Mouse (Mus musculus) neural tube, embryonic 11.5 days (tissue): ENCODE results near the gene Ift81. TPM values are rescaled to one million over a fixed set of nuclear protein-coding genes. Genes with fewer than 3 reads are reported as not detected.

Source experiments
- ATAC-seq: fragments of 200-750 bp; cut with Nextera tagmentation; 2 replicates; pipeline ENCODE4 v1.8.0; 2017; ENCODE audit warnings: moderate number of reproducible peaks, mild to moderate bottlenecking, moderate TSS enrichment, moderate library complexity; ENCODE audit not compliant: insufficient read depth, low FRiP score, low TSS enrichment
- DNase-seq: peaks from one replicate; pipeline ENCODE4 v3.0.0-alpha.2; 2015; ENCODE audit warnings: low spot score
- H3K27ac ChIP-seq: fragments of 300-500 bp; sonication (generic); 2 replicates; pipeline ENCODE4 v1.5.1; 2014; ENCODE audit warnings: low read depth, mild to moderate bottlenecking, low read length
- H3K27me3 ChIP-seq: fragments of 300-500 bp; sonication (generic); 2 replicates; pipeline ENCODE4 v1.6.1; 2014; ENCODE audit warnings: mild to moderate bottlenecking, low read length, mixed read lengths; ENCODE audit not compliant: control insufficient read depth, insufficient read depth
- H3K36me3 ChIP-seq: fragments of 300-500 bp; sonication (generic); 2 replicates; pipeline ENCODE4 v1.6.1; 2014; ENCODE audit warnings: mild to moderate bottlenecking, low read length, moderate library complexity, mixed read lengths; ENCODE audit not compliant: control insufficient read depth, insufficient read depth
- H3K4me1 ChIP-seq: fragments of 300-500 bp; sonication (generic); 2 replicates; pipeline ENCODE4 v1.6.1; 2014; ENCODE audit warnings: low read length, mixed read lengths; ENCODE audit not compliant: control insufficient read depth, insufficient read depth
- H3K4me2 ChIP-seq: fragments of 300-500 bp; sonication (generic); 2 replicates; pipeline ENCODE4 v1.6.1; 2014; ENCODE audit warnings: low read depth, mild to moderate bottlenecking, moderate library complexity
- H3K4me3 ChIP-seq: fragments of 300-500 bp; sonication (generic); 2 replicates; pipeline ENCODE4 v1.5.1; 2014; ENCODE audit warnings: low read depth, low read length
- H3K9ac ChIP-seq: fragments of 300-500 bp; sonication (generic); 2 replicates; pipeline ENCODE4 v1.6.1; 2014; ENCODE audit warnings: mild to moderate bottlenecking, low read length
- H3K9me3 ChIP-seq: fragments of 300-500 bp; sonication (generic); 2 replicates; pipeline ENCODE4 v1.6.1; 2016; ENCODE audit warnings: low read length; ENCODE audit not compliant: control insufficient read depth
- WGBS: fragments of 180-500 bp; shearing (Covaris S2); extraction: QIAGEN DNeasy Blood & Tissue Kit; methylation state at CpG from one replicate; pipeline ENCODE4 v1.1.7; 2014; 5-methylcytosine and 5-hydroxymethylcytosine counted together
- polyA plus RNA-seq: library from polyadenylated mRNA; unstranded; fragments of >200 nt; fragmentation: Nextera tagmentation; extraction: Ambion mirVana; gene quantifications from 2 replicates; pipeline ENCODE4 v1.2.1, GENCODE M21; 2014

Ift81 gene
- polyA plus RNA-seq, 1 experiment from 2014 or later = 41.2 TPM

GRCm38 (mm10) chr5:122529316-122529715, 85.0 kb downstream of the Ift81 start:
- Histone ChIP-seq H3K4me3 (no peak overlapping the region), H3K27me3 (no peaks in the 10 kb centered on the region), H3K36me3 (no peaks in the 10 kb centered on the region), H3K9ac (no peak overlapping the region), H3K9me3 (no peaks in the 10 kb centered on the region), H3K27ac (no peak overlapping the region), H3K4me1 (no peaks in the 10 kb centered on the region), H3K4me2 (no peak overlapping the region)
- WGBS = 59% methylated on average over 3 of the region's 3 CpGs
- DNase-seq (no peak), ATAC-seq (no peak)

- no peaks in the 10 kb centered on the region for H3K9me3 ChIP-seq
- H3K27ac ChIP-seq = no peak overlapping the region
- no peak overlapping the region for H3K9ac ChIP-seq
- no peaks in the 10 kb centered on the region for H3K36me3 ChIP-seq
- H3K4me3 ChIP-seq = no peak overlapping the region
- DNase-seq = no peak
- 87% methylated on average over 3 of the region's 3 CpGs for WGBS
- ATAC-seq = no peak
- no peak overlapping the region for H3K4me2 ChIP-seq
- H3K4me1 ChIP-seq = no peaks in the 10 kb centered on the region
- no peaks in the 10 kb centered on the region for H3K27me3 ChIP-seq
Measured at GRCm38 (mm10) chr5:122528591-122528990, 85.7 kb downstream of the Ift81 start.

- ATAC-seq (no peak), DNase-seq (no peak)
- H3K4me3 ChIP-seq = no peak overlapping the region
- no peak overlapping the region for H3K4me2 ChIP-seq
- no peaks in the 10 kb centered on the region for H3K4me1 ChIP-seq
- WGBS = 62% methylated on average over 11 of the region's 11 CpGs
- no peak overlapping the region for H3K9ac ChIP-seq
- no peaks in the 10 kb centered on the region for H3K36me3 ChIP-seq
- no peak overlapping the region for H3K27ac ChIP-seq
- H3K9me3 ChIP-seq = no peaks in the 10 kb centered on the region
- no peaks in the 10 kb centered on the region for H3K27me3 ChIP-seq
Measured at GRCm38 (mm10) chr5:122527761-122528160, 86.6 kb downstream of the Ift81 start.

- H3K27me3 ChIP-seq = no peaks in the 10 kb centered on the region
- DNase-seq (no peak), ATAC-seq (no peak)
- H3K9me3 ChIP-seq = no peaks in the 10 kb centered on the region
- no peak overlapping the region for H3K9ac ChIP-seq
- no peak overlapping the region for H3K4me3 ChIP-seq
- no peaks in the 10 kb centered on the region for H3K4me1 ChIP-seq
- 68% methylated on average over 15 of the region's 15 CpGs for WGBS
- no peak overlapping the region for H3K27ac ChIP-seq
- no peaks in the 10 kb centered on the region for H3K36me3 ChIP-seq
- no peak overlapping the region for H3K4me2 ChIP-seq
Measured at GRCm38 (mm10) chr5:122526878-122527730, 87.2 kb downstream of the Ift81 start.

- Histone ChIP-seq H3K27ac (no peak overlapping the region), H3K27me3 (no peaks in the 10 kb centered on the region), H3K4me2 (no peak overlapping the region), H3K4me1 (no peaks in the 10 kb centered on the region), H3K9ac (no peak overlapping the region), H3K36me3 (no peaks in the 10 kb centered on the region), H3K9me3 (no peaks in the 10 kb centered on the region), H3K4me3 (no peak overlapping the region)
- ATAC-seq (no peak), DNase-seq (no peak)
- 96% methylated on average over 9 of the region's 9 CpGs for WGBS
Measured at GRCm38 (mm10) chr5:122526405-122526804, 87.9 kb downstream of the Ift81 start.

- Histone ChIP-seq H3K4me1 (no peaks in the 10 kb centered on the region), H3K27me3 (no peaks in the 10 kb centered on the region), H3K36me3 (no peaks in the 10 kb centered on the region), H3K4me3 (no peak overlapping the region), H3K9me3 (no peaks in the 10 kb centered on the region), H3K27ac (no peak overlapping the region), H3K9ac (no peak overlapping the region), H3K4me2 (no peak overlapping the region)
- ATAC-seq = no peak
- 85% methylated on average over 14 of the region's 14 CpGs for WGBS
- no peak for DNase-seq
Measured at GRCm38 (mm10) chr5:122525238-122525931, 88.9 kb downstream of the Ift81 start.

- H3K9me3 ChIP-seq = no peaks in the 10 kb centered on the region
- no peak overlapping the region for H3K27ac ChIP-seq
- no peaks in the 10 kb centered on the region for H3K27me3 ChIP-seq
- no peak overlapping the region for H3K4me3 ChIP-seq
- H3K4me1 ChIP-seq = no peaks in the 10 kb centered on the region
- no peaks in the 10 kb centered on the region for H3K36me3 ChIP-seq
- ATAC-seq (no peak), DNase-seq (no peak)
- WGBS = 84% methylated on average over 4 of the region's 4 CpGs
- no peak overlapping the region for H3K9ac ChIP-seq
- H3K4me2 ChIP-seq = no peak overlapping the region
Measured at GRCm38 (mm10) chr5:122524854-122525237, 89.5 kb downstream of the Ift81 start.

GRCm38 (mm10) chr5:122524244-122524643, 90.1 kb downstream of the Ift81 start:
- DNase-seq (no peak), ATAC-seq (no peak)
- no peak overlapping the region for H3K4me3 ChIP-seq
- H3K4me1 ChIP-seq = no peaks in the 10 kb centered on the region; the same call in 1 of the 2 replicates
- H3K4me2 ChIP-seq = no peak overlapping the region
- no peaks in the 10 kb centered on the region for H3K27me3 ChIP-seq
- no peaks in the 10 kb centered on the region for H3K9me3 ChIP-seq
- no peak overlapping the region for H3K9ac ChIP-seq
- no peak overlapping the region for H3K27ac ChIP-seq
- 78% methylated on average over 3 of the region's 3 CpGs for WGBS
- H3K36me3 ChIP-seq = no peaks in the 10 kb centered on the region

- H3K36me3 ChIP-seq = no peaks in the 10 kb centered on the region
- H3K4me1 ChIP-seq = peaks cover 13% of the 10 kb centered on the region
- DNase-seq = no peak
- no peaks in the 10 kb centered on the region for H3K9me3 ChIP-seq
- ATAC-seq = no peak
- no peaks in the 10 kb centered on the region for H3K27me3 ChIP-seq
- H3K9ac ChIP-seq = no peak overlapping the region
- no peak overlapping the region for H3K27ac ChIP-seq
- H3K4me2 ChIP-seq = no peak overlapping the region
- H3K4me3 ChIP-seq = no peak overlapping the region
- WGBS = 78% methylated on average over 3 of the region's 3 CpGs
Measured at GRCm38 (mm10) chr5:122521130-122521473, 93.2 kb downstream of the Ift81 start.
